Mouse (Mus musculus): ENCODE measurements around the gene Asic1.

- no peak for TF ChIP-seq CHD2 (IDR thresholded peaks at IDR 0.05; ENCODE audit: low read length)
- TF ChIP-seq POLR2A (IDR thresholded peaks at IDR 0.05; ENCODE audit: control insufficient read depth in 1 of 2, insufficient read depth in 1 of 2, low read depth in 1 of 2, low read length in 2 of 2, poor library complexity in 1 of 2), result no peak
- no peak for TF ChIP-seq CTCF (IDR thresholded peaks at IDR 0.05 in 2 of 3, conservative IDR thresholded peaks at IDR 0.05 in 1 of 3; ENCODE audit: control insufficient read depth in 1 of 3, insufficient read depth in 1 of 3, low read depth in 2 of 3, low read length in 3 of 3, poor library complexity in 1 of 3, severe bottlenecking in 1 of 3)
- no peak for TF ChIP-seq RCOR1 (IDR thresholded peaks at IDR 0.05; ENCODE audit: low read depth, low read length)
- TF ChIP-seq USF1 (IDR thresholded peaks at IDR 0.05; ENCODE audit: low read depth, low read length), result no peak
- no peak for TF ChIP-seq MAZ (IDR thresholded peaks at IDR 0.05; ENCODE audit: low read depth, low read length)
- no peak for TF ChIP-seq GABPA (IDR thresholded peaks at IDR 0.05; ENCODE audit: low read depth, low read length)
Measured at GRCm38 (mm10) chr15:99710221-99711190, 40.3 kb downstream of the Asic1 start.

Measured in MEL (cell line).